Mouse (Mus musculus): ENCODE measurements at regions not wholly inside any gene's neighbourhood (a gene's known extent, or its start where the extent isn't known, plus 50 kb on each side); places are given as distances from the start of the nearest gene placed in this dataset.
A peak's percentile ranks its signal among the peaks of the same experiment; 100 is the strongest.
"Not testable (repeated sequence)": the region's sequence is repeated elsewhere in the genome, so short reads cannot be mapped to it uniquely, and the experiment has no call there.

GRCm38 (mm10) chr16:76958597-76959392 is 54.7 kb upstream of the Usp25 start:
- no peak for ATAC-seq (replicated peaks; ENCODE audit: poor library complexity, severe bottlenecking)

- no peak for ATAC-seq (replicated peaks; ENCODE audit: poor library complexity, severe bottlenecking)
Measured at GRCm38 (mm10) chr16:76957491-76957890, 56.0 kb upstream of the Usp25 start.

- ATAC-seq (replicated peaks; ENCODE audit: poor library complexity, severe bottlenecking): no peak
Measured at GRCm38 (mm10) chr16:76957090-76957489, 56.4 kb upstream of the Usp25 start.

DNA sequence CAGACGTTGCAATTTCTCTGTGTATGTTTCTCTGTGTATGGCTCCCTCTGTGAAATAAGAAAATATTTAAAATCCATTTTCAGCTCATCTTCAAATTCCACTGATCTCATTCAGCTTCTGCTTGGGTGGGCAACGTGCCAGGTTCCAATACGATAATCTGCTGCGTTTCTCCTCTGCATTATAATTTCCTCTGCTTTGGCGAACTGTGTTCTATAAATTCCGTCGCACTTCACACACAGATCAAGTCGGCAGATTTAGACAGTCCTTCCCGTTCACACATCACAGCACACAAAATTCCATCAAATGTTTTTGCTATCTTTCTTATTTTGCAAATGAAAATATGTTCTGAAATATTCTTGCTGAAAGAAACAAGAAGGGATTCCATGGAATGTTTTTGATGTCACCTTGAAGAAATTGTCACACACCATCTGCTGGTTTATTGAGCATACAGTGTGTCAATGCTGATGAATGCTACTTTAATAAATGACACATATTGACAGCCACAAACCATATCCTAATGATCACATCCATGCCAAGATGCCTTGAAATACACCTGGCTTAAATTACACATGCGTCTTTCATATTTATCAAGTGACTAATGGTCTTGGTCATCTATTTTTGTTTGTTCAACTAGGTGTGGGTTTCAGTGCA is 62.5 kb upstream of the Usp25 start:
- no peak for ATAC-seq (replicated peaks; ENCODE audit: poor library complexity, severe bottlenecking)

DNA sequence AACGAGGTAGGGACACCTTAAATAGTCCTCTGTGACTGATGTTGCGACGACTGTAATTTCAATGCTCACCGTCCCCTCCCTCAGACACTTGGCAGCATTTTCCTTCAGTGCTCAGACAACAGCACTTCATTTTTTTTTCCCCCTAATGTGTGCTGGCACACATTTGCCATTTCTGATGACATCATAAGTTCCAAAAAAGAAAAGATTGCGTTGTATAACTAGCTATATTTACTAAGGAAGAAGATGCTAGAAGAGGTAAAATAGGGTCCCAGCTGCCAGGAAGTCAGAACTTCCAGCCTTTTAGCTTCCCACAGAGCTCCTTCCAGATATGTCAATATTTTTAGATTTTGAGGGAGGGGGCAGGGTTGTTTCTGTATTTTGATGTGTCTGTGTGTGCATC is 66.5 kb upstream of the Usp25 start:
- ATAC-seq (replicated peaks; ENCODE audit: poor library complexity, severe bottlenecking): no peak

- ATAC-seq (replicated peaks; ENCODE audit: poor library complexity, severe bottlenecking): no peak
Measured at GRCm38 (mm10) chr16:76938128-76938527, 75.4 kb upstream of the Usp25 start.

- ATAC-seq (replicated peaks; ENCODE audit: poor library complexity, severe bottlenecking): no peak
Measured at GRCm38 (mm10) chr16:76927901-76928300, 85.6 kb upstream of the Usp25 start.

DNA sequence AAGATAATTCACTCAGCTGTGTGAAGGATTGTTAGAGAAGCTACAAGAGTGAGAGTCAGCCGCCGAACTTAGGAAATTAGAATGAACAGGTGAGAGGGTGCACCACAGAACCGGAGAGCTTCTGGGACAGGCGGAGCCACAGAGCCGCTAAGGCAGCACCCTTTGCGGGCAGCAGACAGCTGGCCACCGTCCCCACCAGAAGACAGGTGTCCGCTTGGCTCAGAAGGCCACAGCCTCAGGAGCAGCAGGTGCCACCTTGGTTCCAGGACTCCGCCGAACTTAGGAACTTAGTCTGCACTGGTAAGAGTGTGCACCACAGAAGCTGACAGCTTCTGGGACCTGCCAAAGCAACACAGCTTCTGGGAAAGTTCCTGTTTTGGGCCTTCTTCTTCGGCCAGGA is 93.4 kb upstream of the Usp25 start:
- ATAC-seq (replicated peaks; ENCODE audit: poor library complexity, severe bottlenecking): not testable (repeated sequence)

- no peak for ATAC-seq (replicated peaks; ENCODE audit: poor library complexity, severe bottlenecking)
Measured at GRCm38 (mm10) chr16:76918598-76918997, 94.9 kb upstream of the Usp25 start.

DNA sequence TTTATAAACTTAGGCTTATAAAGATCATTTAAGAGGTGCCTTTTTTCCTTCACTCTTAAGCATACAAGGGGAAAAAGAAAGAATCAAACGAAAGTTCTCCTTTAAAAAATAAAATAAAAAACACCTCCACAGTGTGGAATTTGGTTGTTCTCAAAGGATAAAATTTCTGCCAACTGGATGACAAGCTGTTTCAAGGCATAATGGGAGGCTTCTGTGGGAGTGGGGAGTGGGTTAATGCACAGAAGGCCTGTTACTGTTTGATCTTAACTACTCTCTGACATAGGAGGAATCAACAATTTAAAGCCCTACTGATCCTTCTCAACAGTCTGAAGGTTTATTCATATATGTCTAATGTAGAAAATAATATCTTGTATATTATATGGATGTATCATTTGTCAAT is 99.2 kb upstream of the Usp25 start:
- no peak for ATAC-seq (replicated peaks; ENCODE audit: poor library complexity, severe bottlenecking)

DNA sequence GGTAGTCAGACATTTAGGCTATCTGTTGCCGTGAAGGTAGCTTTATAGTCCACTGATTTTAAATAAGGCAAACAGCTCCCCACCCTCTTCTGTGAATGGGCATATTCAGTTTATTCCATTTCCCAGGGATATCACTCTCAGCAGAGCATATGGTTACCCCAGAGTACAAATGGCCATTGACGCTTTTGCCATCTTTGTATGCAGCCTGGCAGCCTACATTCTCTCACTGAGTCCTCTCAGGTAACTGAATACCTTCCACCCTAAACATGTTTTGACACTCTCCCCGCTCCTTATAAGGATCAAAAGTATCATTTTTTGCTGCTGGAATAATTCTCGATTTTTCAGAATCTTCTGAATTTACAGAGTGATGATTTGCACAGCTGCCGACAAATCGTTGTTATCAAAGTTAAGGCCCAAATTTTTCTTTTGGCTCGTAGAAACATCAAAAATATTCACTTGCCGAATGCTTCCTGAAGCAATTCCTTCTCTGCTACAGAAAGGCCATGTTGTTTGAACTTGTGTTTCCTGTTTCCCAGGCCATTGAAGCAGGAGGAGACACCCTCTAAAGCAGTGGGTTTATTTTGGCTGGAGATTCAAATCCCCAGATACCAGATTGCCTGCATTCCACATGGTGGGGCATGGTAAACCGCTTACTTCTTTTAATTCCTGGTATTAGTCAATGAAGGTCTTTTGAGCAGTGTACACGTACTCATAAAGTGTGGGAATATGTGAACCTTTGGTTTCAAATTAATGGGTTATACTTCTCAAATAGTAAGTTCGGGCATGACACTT is 108.1 kb upstream of the Usp25 start:
- no peak for ATAC-seq (replicated peaks; ENCODE audit: poor library complexity, severe bottlenecking)

DNA sequence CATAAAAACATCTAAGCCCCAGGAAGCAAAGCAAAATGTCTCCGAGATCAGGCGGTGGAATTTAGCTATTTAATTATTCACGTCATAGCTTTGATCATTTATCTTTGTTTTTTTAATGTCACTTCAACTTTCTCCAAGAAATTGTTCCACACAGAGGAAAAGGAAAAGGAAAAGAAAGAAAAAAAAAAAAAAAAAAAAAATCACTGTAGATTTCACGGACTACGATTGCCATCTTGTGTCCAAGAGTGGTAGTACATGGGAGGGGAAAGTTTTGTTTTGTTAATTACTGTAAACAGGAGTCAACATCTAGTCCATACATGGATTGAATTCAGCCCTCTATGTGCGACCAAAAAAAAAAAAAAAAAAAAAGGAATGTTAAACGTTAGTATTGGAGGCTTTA is 114.4 kb upstream of the Usp25 start:
- ATAC-seq (replicated peaks; ENCODE audit: poor library complexity, severe bottlenecking): peak; percentile 70

- ATAC-seq (replicated peaks; ENCODE audit: poor library complexity, severe bottlenecking): no peak
Measured at GRCm38 (mm10) chr16:76896305-76896704, 117.2 kb upstream of the Usp25 start.

GRCm38 (mm10) chr16:76895781-76896180 is 117.7 kb upstream of the Usp25 start:
- ATAC-seq (replicated peaks; ENCODE audit: poor library complexity, severe bottlenecking): no peak

DNA sequence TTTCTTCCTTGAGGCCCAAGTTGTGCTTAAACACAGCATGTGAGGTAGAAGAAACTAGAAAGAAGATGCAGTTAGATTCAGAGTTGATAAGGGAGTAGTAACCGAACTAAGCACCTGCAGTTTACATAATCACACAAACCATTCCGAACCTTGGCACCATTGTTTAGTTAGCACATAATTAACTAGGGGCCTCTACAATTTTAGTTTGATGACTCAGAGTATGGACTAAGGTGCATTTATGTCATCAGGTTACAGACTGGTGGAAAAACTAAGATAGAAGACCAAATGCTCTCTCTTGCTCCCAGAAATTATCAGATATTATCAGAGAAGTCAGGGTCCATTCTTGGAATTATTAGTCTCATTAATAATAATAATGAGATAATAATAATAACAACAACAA is 134.9 kb upstream of the Usp25 start:
- no peak for ATAC-seq (replicated peaks; ENCODE audit: poor library complexity, severe bottlenecking)

- ATAC-seq (replicated peaks; ENCODE audit: poor library complexity, severe bottlenecking): no peak
Measured at GRCm38 (mm10) chr16:76875397-76876018, 138.0 kb upstream of the Usp25 start.

DNA sequence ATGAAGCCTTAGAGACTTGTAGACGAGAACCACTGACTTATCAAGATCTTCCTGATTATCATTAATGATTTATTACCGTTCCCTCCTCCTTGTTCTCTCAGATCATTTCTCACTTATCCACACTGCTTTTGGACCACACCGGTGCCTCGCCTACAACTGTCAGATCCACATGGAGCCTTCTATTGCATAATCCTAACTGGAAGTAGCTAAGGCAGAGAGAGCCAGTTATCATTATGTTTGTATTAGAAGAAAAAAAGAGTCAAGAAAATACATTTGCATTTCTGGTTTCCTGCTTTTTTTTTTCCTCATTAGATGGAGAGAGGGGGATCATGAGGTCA is 147.1 kb upstream of the Usp25 start:
- 0 out of 2 replicates have a peak, but pooled peaks have one; percentile 20 for ATAC-seq (replicated peaks; ENCODE audit: poor library complexity, severe bottlenecking)

DNA sequence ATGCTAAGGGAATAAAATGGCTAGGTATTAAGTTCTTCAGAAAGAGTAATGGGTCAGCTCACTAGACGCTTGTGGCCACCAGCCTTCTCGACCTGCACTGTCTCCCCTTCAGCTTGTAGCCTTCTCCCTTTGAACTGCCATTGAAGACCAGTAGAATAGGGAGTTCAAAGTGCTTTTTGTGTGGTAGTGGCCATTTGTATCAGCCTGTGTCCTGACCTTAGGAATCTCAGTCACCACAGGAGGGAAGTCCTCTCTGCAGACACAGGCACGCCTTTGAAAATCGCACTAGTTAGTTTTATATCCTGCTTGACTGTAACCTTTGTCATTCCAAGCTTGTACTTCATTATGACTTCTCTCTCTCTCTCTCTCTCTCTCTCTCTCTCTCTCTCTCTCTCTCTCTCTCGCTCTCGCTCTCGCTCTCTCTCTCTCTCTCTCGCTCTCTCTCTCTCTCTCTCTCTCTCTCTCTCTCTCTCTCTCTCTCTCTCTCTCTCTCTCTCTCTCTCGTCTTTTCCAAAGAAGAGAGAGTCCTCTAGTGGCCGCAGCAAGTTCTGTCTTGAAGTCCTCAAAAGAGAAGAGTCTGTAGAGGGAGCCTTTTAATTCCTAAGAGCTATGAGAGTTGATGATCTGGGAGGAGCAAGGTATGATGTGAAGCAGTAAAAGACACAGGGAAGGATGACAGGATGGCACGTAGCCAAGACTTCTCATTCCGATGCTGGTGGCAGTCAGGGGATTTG is 147.6 kb upstream of the Usp25 start:
- ATAC-seq (replicated peaks; ENCODE audit: poor library complexity, severe bottlenecking): peak; percentile 52

- no peak for ATAC-seq (replicated peaks; ENCODE audit: poor library complexity, severe bottlenecking)
Measured at GRCm38 (mm10) chr16:76864392-76864791, 149.1 kb upstream of the Usp25 start.

DNA sequence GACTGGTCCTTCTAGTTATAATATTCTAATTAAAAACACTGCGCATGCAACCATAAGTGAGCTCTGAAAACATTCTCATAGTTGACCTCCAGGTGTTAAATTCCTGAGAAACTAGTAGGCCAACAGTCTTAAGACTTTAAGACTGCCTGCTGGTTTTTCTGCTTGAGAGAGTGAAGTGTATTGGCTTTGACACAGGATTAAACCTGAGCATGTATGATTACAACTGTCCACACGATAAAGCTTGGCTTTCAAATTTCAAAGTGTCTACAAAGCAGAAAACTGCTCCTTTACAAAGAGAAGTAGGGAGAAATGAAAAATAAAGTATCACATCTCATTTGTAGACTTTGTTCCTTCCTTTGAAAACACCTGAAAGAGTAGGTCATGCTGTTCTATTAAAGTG is 157.7 kb upstream of the Usp25 start:
- ATAC-seq (replicated peaks; ENCODE audit: poor library complexity, severe bottlenecking): no peak
